Mouse (Mus musculus) CH12.LX (cell line): Measurements from ENCODE around the gene Cdh18. TPM values are rescaled to one million over a fixed set of nuclear protein-coding genes. Genes with fewer than 3 reads are reported as not detected.

ENCODE experiments used
- DNase-seq: peaks from one replicate; pipeline ENCODE4 v3.0.0-alpha.2; 2013; ENCODE audit errors: extremely low read depth
- H3K27ac ChIP-seq: 2 replicates; pipeline ENCODE4 v1.5.1; 2012; ENCODE audit warnings: low read depth, mild to moderate bottlenecking, control low read depth, moderate library complexity; ENCODE audit not compliant: insufficient read depth
- H3K27me3 ChIP-seq: replicated peaks from 2 replicates; pipeline ENCODE3; 2012; ENCODE audit warnings: inconsistent platforms
- H3K36me3 ChIP-seq, 2 experiments: replicated peaks in 1 of 2; 2 replicates each; pipeline versions ENCODE3 to v1.6.1; 2012; ENCODE audit warnings: inconsistent platforms in 1 of 2, low read length in 1 of 2, mild to moderate bottlenecking in 1 of 2, mixed read lengths in 1 of 2, moderate library complexity in 1 of 2; ENCODE audit not compliant: control insufficient read depth in 1 of 2, insufficient read depth in 1 of 2
- H3K4me1 ChIP-seq, 2 experiments: 2 replicates each; pipeline ENCODE4 v1.6.1; 2012; ENCODE audit warnings: inconsistent platforms in 1 of 2, moderate library complexity in 1 of 2; ENCODE audit not compliant: insufficient read depth in 2 of 2, control insufficient read depth in 1 of 2
- H3K4me2 ChIP-seq: 2 replicates; pipeline ENCODE4 v1.6.1; 2012; ENCODE audit warnings: low read depth, mild to moderate bottlenecking, control low read depth; ENCODE audit not compliant: poor library complexity, insufficient read depth, severe bottlenecking
- H3K4me3 ChIP-seq, 3 experiments: fragments of 150-350 bp in 1 of 3; sonication (generic) in 1 of 3; replicated peaks in 1 of 3; 2 replicates each; pipeline versions ENCODE3 to v1.5.1; 2011 to 2012; ENCODE audit warnings: low read depth in 2 of 3, low read length in 2 of 3, mild to moderate bottlenecking in 2 of 3, moderate library complexity in 2 of 3, control low read depth in 1 of 3, improper control_type of control experiment in 1 of 3, inconsistent platforms in 1 of 3, mixed read lengths in 1 of 3; ENCODE audit not compliant: poor library complexity in 1 of 3
- H3K79me2 ChIP-seq: replicated peaks from 2 replicates; pipeline ENCODE4 v1.6.1; 2012; ENCODE audit warnings: mild to moderate bottlenecking, moderate library complexity; ENCODE audit not compliant: control insufficient read depth, poor library complexity, insufficient read depth, severe bottlenecking; ENCODE audit errors: extremely low read depth
- H3K9ac ChIP-seq: 2 replicates; pipeline ENCODE4 v1.6.1; 2012; ENCODE audit warnings: low read depth, mild to moderate bottlenecking, control low read depth, moderate library complexity; ENCODE audit not compliant: insufficient read depth
- H3K9me3 ChIP-seq: replicated peaks from 2 replicates; pipeline ENCODE3; 2012; ENCODE audit warnings: low read length, inconsistent platforms, mixed read lengths
- BHLHE40 ChIP-seq: IDR thresholded peaks from 2 replicates; pipeline ENCODE4 v1.6.1; 2011; ENCODE audit warnings: mild to moderate bottlenecking, low read depth, low read length, improper control_type of control experiment
- CHD1 ChIP-seq: IDR thresholded peaks from 2 replicates; pipeline ENCODE4 v1.6.1; 2012; ENCODE audit warnings: low read depth, low read length, improper control_type of control experiment, inconsistent platforms
- CTCF ChIP-seq, 2 experiments: IDR thresholded peaks in 1 of 2; conservative IDR thresholded peaks in 1 of 2; 2 replicates each; pipeline ENCODE4 v1.5.1; 2011 to 2012; ENCODE audit warnings: low read depth in 2 of 2, low read length in 2 of 2, improper control_type of control experiment in 1 of 2, inconsistent platforms in 1 of 2, mild to moderate bottlenecking in 1 of 2, moderate library complexity in 1 of 2
- EP300 ChIP-seq: IDR thresholded peaks from 2 replicates; pipeline ENCODE4 v1.6.1; 2011; ENCODE audit warnings: low read length, improper control_type of control experiment
- ETS1 ChIP-seq: conservative IDR thresholded peaks from 2 replicates; pipeline ENCODE4 v1.6.1; 2012; ENCODE audit warnings: low read depth, mild to moderate bottlenecking, inconsistent platforms, low read length, improper control_type of control experiment, moderate library complexity
- IRF4 ChIP-seq: IDR thresholded peaks from 2 replicates; pipeline ENCODE4 v1.6.1; 2014; ENCODE audit warnings: low read depth, mild to moderate bottlenecking, inconsistent platforms, low read length, improper control_type of control experiment
- JUND ChIP-seq: conservative IDR thresholded peaks from 2 replicates; pipeline ENCODE4 v1.6.1; 2011; ENCODE audit warnings: low read depth, low read length, improper control_type of control experiment
- KAT2A ChIP-seq: IDR thresholded peaks from 2 replicates; pipeline ENCODE4 v1.6.1; 2012; ENCODE audit warnings: low read length, improper control_type of control experiment, inconsistent platforms; ENCODE audit not compliant: insufficient replicate concordance
- MAFK ChIP-seq: IDR thresholded peaks from 2 replicates; pipeline ENCODE4 v1.6.1; 2011; ENCODE audit warnings: low read length, improper control_type of control experiment; ENCODE audit not compliant: insufficient replicate concordance
- MAX ChIP-seq: IDR thresholded peaks from 2 replicates; pipeline ENCODE4 v1.6.1; 2011; ENCODE audit warnings: low read length, improper control_type of control experiment
- MXI1 ChIP-seq: IDR thresholded peaks from 2 replicates; pipeline ENCODE4 v1.6.1; 2011; ENCODE audit warnings: mild to moderate bottlenecking, low read depth, low read length, improper control_type of control experiment
- PAX5 ChIP-seq: IDR thresholded peaks from 2 replicates; pipeline ENCODE4 v1.6.1; 2012; ENCODE audit warnings: low read length, inconsistent platforms, mixed read lengths
- RAD21 ChIP-seq: IDR thresholded peaks from 2 replicates; pipeline ENCODE4 v1.6.1; 2011; ENCODE audit warnings: low read depth, mild to moderate bottlenecking, low read length, improper control_type of control experiment, moderate library complexity
- SIN3A ChIP-seq: IDR thresholded peaks from 2 replicates; pipeline ENCODE4 v1.6.1; 2012; ENCODE audit warnings: low read length, improper control_type of control experiment, inconsistent platforms
- TCF12 ChIP-seq: IDR thresholded peaks from 2 replicates; pipeline ENCODE4 v1.6.1; 2014; ENCODE audit warnings: low read depth, mild to moderate bottlenecking, inconsistent platforms, low read length, improper control_type of control experiment
- UBTF ChIP-seq: IDR thresholded peaks from 2 replicates; pipeline ENCODE4 v1.6.1; 2012; ENCODE audit warnings: low read depth, mild to moderate bottlenecking, inconsistent platforms, low read length, improper control_type of control experiment, moderate library complexity
- USF1 ChIP-seq: IDR thresholded peaks from 2 replicates; pipeline ENCODE4 v1.6.1; 2014; ENCODE audit warnings: low read depth, mild to moderate bottlenecking, inconsistent platforms, low read length, improper control_type of control experiment
- ZKSCAN1 ChIP-seq: IDR thresholded peaks from 2 replicates; pipeline ENCODE4 v1.6.1; 2012; ENCODE audit warnings: low read depth, inconsistent platforms, low read length, improper control_type of control experiment, borderline replicate concordance
- ZNF384 ChIP-seq: IDR thresholded peaks from 2 replicates; pipeline ENCODE4 v1.6.1; 2012; ENCODE audit warnings: low read depth, low read length, improper control_type of control experiment, inconsistent platforms
- dilution Hi-C: fragments of 300-500 bp; cut with MboI; formaldehyde crosslinking; loops from 2 replicates; pipeline ENCODE4 v1.14.3; 2020; ENCODE audit warnings: low sequenced_read_pairs; ENCODE audit not compliant: extremely low pct_unique_long_range_greater_than_20kb, extremely low pct_ligation_motif_present
- in situ Hi-C: fragments of 300-500 bp; cut with MboI; formaldehyde crosslinking; loops from 3 replicates; pipeline ENCODE4 v1.14.3; 2019; ENCODE audit warnings: low sequenced_read_pairs, low pct_ligation_motif_present, low pct_unique_long_range_greater_than_20kb, mixed read lengths
- polyA plus RNA-seq: library from polyadenylated mRNA; unstranded; fragments of >175 nt; gene quantifications from 2 replicates; pipeline ENCODE4 v1.2.1, GENCODE M21; 2012; ENCODE audit warnings: low read depth; ENCODE audit not compliant: insufficient read length
- total RNA-seq, 2 experiments: library from RNA; depleted of rRNA; stranded (reverse); fragments of 300-350 nt in 1 of 2; fragments of >200 nt in 1 of 2; gene quantifications; 2 replicates each; pipeline ENCODE4 v1.2.3; 2012 to 2014

Cdh18 gene
- total and polyA plus RNA-seq, 3 experiments, result not detected

GRCm38 (mm10) chr15:22717681-22718080 is 168.9 kb downstream of the Cdh18 start:
- H3K4me3 ChIP-seq, result no peak overlapping the region
- H3K27me3 ChIP-seq, result no peaks in the 10 kb centered on the region
- no peak for DNase-seq
- H3K27ac ChIP-seq, result no peak overlapping the region
- no peak overlapping the region for H3K9ac ChIP-seq
- H3K36me3 ChIP-seq, result no peaks in the 10 kb centered on the region
- no peaks in the 10 kb centered on the region for H3K4me1 ChIP-seq
- TF ChIP-seq JUND (no peak), EP300 (no peak), CTCF (conservative IDR thresholded peaks at IDR 0.05 in 1 of 2, IDR thresholded peaks at IDR 0.05 in 1 of 2; ENCODE audit: low read depth in 2 of 2, low read length in 2 of 2) (no peak), ZKSCAN1 (no peak), TCF12 (no peak), UBTF (no peak)
- no peaks in the 10 kb centered on the region for H3K79me2 ChIP-seq
- dilution Hi-C loops (no loop called here), in situ Hi-C loops (no loop called here)
- H3K4me2 ChIP-seq, result no peak overlapping the region
- H3K9me3 ChIP-seq, result peaks cover 33% of the 10 kb centered on the region

- no peak overlapping the region for H3K27ac ChIP-seq
- no peak overlapping the region for H3K9ac ChIP-seq
- H3K79me2 ChIP-seq, result no peaks in the 10 kb centered on the region
- no peak overlapping the region for H3K4me2 ChIP-seq
- no peaks in the 10 kb centered on the region for H3K4me1 ChIP-seq
- dilution Hi-C loops (no loop called here), in situ Hi-C loops (no loop called here)
- TF ChIP-seq USF1 (no peak), BHLHE40 (no peak), EP300 (no peak), CHD1 (no peak), PAX5 (no peak), MXI1 (no peak), ZNF384 (no peak), SIN3A (no peak), JUND (no peak), MAX (no peak), CTCF (conservative IDR thresholded peaks at IDR 0.05 in 1 of 2, IDR thresholded peaks at IDR 0.05 in 1 of 2; ENCODE audit: low read depth in 2 of 2, low read length in 2 of 2) (no peak), ETS1 (no peak), KAT2A (no peak), IRF4 (no peak), UBTF (no peak), MAFK (no peak), RAD21 (no peak)
- H3K27me3 ChIP-seq, result no peaks in the 10 kb centered on the region
- H3K9me3 ChIP-seq, result peaks cover 11% of the 10 kb centered on the region
- H3K4me3 ChIP-seq, result no peak overlapping the region
- DNase-seq, result no peak
- no peaks in the 10 kb centered on the region for H3K36me3 ChIP-seq
Measured at GRCm38 (mm10) chr15:22726574-22726973, 177.8 kb downstream of the Cdh18 start.
